Mouse (Mus musculus) inflammation-experienced regulatory T-cells, adult 6 months (primary cell): ENCODE measurements around the gene Tex2. TPM values are rescaled to one million over a fixed set of nuclear protein-coding genes. Genes with fewer than 3 reads are reported as not detected.
"Not testable (repeated sequence)": the region's sequence is repeated elsewhere in the genome, so short reads cannot be mapped to it uniquely, and the experiment has no call there.

Experiments
- ATAC-seq: one replicate; pipeline ENCODE4 v1.8.0; 2017
- polyA plus RNA-seq, 3 experiments: library from polyadenylated mRNA; unstranded; fragments of 100-300 nt; shearing (Covaris generic); gene quantifications; one replicate each; pipeline ENCODE4 v1.2.1; 2017

The Tex2 gene
- polyA plus RNA-seq, 3 experiments from 2014 or later, result 19.4 to 24.0 (median 23.4) TPM

DNA sequence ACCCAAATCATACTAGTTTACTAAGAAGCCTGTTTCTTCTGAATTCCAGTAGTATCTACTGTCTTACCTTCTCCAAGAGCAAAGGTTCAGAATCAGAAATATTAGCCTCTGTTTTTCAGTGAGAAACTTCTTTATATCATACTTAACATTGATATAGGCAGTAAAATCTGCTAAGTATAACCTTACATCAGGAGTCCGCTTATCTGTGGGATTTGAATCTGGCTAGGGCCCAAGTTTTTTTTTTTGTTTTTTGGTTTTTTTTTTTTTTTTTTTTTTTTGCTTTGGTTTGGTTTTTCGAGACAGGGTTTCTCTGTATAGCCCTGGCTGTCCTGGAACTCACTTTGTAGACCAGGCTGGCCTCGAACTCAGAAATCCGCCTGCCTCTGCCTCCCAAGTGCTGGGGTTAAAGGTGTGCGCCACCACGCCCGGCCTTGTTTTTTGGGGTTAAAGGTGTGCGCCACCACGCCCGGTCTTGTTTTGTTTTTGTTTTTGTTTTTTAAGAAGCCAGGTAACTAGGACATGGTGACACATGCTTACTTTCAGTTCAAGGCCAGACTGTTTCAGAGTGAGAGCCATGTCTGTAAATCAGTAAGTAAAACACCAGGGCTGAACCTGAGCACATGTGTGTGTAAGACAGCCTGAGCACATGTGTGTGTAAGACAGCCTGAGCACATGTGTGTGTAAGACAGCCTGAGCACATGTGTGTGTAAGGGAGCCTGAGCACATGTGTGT lies 35.4 kb downstream of the Tex2 start:
- ATAC-seq, result not testable (repeated sequence)

DNA sequence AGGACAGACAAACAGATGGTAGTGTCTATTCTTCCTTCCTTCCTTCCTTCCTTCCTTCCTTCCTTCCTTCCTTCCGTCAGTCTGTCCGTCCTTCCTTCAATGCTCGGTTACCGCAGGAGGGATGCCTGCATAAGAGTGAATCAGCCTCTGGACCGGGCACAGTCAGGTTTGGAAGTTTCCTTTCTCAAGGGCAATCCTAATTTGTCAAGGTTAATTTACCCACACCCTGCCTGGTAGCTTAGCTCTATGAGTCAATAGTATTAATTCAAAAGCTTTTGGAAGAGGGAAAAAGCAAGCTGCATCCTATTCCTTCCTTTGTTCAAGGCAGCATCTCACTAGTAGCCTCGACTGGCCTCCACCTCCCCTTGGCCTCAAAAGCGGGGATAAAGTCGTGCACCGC lies 38.8 kb downstream of the Tex2 start:
- no peak for ATAC-seq

DNA sequence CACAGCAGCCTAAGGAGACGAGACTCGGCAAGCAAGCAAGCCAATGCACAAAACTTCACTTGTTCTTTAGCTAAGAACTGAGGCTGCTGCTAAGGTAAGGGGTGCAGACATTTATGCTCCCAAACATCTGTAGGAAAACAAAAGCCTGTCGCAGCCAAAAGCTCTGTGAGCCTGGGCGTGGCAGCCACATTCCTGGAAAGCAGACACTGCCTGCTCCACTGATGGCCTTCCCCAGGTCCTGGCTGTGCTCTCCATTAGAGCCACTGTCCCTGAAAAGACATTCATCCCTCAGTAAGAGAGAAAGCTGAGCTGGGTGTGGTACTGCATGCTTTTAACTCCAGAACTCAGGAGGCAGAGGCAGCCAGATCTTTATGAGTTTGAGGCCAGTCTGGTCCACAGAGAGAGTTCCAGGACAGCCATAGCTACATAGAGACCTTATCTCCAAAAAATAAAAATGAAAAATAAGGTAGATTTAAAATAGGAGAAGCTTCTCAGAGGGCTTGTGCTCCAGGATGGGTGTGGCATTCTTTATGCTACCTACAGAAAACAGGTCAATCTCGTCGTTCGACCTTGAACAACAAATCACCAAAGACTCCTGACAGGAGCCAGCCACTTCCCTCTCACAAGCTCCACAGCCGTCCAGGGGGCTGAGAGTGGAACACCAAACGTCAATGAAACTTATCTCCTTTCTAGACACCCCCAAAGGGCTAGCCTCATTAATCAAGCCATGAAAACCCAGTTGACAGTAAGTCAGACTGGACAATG lies 39.6 kb downstream of the Tex2 start:
- ATAC-seq, result no peak

DNA sequence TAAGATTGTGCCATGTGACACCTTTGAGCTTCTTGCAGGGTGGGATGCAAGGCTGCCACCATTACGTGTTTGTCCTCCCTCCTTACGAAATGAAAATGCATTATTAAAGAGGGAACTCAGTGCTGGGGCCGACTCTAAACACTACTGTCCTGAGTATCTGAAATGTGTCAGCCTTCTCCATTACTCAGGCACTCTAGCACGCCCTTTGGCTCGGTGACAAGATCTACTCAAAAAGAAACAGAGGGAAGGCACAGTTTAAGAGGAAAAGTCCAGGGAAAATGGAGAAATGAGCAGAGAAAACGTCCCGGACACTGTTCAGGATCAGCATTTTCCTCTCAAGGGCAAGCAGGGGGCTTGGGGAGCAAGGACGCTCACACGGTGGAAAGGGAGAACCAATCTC lies 40.3 kb downstream of the Tex2 start:
- ATAC-seq, result no peak

DNA sequence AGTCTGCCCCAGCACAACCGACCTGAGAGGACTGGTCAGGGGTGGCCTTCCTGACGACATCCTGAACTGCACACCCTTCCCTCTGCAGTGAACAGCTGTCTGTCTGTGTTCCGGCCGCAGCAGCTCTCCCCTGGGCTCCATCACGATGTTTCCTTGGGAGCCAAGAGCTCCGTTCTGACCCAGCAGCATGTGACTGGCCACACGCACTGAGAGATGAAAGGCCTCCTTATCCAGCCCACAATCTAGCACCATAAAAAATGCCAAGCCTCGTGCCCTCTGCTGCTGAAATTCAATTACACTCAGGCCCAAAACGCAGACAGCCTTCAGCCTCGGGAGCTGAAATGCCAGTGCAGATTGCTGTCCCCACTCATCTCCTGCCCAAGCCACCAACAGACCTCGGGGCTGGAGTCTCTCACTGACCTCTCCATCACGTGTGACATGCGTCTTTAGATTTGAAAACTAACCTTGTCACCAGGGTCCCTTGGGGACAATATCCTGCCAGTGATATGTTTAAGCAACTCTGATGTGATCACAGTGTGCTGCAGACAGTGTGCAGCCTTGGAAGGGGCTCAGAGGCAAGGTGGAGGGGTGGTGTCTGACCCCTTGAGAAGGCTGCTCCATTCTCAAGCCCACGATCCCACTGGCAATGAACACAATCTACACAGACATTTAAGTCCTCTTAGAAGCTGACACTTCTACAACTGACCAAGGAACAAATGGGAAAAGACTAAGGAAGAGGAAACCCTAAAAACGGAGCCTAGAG lies 41.0 kb downstream of the Tex2 start:
- ATAC-seq, result no peak

DNA sequence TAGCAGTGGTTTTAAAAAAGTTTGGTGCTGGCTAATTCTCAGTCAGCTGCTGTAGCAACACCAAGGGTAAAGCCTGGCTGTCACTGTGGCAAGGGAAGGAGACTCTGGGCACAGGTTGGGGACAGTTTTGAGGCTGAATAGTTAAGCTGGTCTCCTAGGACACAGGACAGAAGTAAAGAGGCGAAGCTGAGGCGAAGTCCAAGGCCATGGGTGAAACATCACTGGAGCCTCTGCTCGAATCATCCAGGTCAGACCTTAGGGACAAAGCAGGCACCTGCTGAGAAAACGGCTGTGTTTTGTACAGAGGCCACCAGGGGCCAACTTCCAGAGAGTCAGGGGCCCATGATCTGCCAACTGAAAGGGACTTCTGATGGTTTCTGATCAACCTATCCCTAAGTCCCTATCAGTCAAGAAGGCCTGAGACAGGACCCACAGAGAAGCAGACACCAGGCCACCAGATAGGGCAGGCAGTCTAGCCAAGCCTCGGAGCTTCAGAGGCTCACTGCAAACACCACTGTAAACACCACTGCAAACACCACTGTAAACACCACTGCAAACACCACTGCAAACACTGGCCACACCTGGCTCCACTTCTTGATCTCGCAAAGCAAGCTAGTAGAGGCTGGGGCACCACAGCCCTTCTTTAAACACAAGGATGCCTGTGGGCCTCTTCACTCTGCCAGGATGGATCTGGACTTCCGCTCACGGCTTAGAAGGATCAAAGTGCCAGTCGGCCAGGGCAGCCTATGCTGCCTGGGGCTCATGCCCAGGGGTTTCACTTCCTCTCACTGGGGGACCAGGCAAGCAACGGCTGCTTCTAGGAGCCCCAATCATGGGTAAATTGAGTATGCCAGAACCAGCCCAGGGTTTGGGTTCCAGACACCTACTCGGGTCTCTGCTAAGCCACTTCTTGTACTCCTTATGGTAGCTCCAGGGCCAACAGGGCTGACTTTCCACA lies 41.9 kb downstream of the Tex2 start:
- no peak for ATAC-seq

DNA sequence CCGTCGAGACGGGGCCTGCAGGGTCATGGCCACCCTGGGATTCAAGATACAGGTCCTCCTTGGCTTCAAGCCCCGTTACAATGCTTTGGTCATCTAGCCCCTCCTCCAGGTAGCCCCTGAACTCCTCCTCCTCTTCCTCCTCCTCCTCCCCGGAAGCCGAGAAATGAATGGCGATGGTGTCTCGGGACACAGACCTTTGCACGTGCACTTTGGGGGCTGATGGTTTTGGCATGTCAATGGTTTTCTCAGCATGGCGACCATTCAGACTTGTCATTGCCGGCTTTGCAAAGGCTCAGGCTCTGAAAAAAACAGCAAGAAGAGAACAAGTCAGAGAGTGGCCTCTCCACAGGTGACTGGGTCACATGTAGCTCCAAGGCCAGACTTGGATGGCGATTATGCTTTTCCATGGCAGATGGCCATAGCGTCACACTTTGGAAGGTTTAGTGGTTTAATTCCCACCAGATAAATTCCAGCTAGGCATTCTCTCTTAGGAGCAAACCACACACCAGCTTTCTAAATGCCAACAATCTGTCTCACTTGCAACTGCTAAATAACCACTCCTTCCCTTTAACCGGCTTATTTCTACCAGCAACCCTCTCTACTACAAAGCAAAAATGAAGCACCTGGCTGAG lies 44.8 kb downstream of the Tex2 start:
- ATAC-seq, result no peak

DNA sequence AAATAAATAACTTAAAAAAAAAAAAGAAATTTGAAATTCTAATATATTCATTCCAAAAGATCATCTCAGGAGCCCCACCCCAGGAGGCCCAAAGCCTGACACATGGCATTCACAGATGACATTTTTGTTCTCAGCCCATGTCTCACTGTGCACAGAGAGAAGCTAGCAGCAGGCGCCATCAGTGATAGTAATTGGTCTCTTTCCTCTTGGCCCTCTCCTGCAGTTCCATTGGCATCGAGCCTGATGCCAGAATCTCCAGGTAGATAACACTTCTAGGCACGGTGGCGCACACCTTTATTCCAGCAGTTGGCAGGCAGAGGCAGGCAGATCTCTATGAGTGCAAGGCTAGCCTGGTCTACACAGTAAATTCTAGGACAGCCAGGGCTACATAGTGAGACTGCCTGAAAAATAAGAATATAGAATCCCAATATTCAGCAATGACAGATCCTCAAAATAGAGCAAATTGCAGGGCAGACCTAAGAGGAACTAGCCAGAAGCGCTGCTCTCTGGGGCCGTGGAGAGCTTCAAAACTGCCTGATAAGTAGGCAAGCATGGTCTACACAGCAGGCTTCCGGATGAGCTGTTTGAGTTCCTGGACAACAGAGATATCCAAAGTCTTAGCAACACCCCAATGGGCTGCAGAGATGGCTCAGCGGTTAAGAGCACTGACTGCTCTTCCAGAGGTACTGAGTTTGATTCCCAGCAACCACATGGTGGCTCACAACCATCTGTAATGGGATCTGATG lies 47.0 kb downstream of the Tex2 start:
- ATAC-seq, result no peak

DNA sequence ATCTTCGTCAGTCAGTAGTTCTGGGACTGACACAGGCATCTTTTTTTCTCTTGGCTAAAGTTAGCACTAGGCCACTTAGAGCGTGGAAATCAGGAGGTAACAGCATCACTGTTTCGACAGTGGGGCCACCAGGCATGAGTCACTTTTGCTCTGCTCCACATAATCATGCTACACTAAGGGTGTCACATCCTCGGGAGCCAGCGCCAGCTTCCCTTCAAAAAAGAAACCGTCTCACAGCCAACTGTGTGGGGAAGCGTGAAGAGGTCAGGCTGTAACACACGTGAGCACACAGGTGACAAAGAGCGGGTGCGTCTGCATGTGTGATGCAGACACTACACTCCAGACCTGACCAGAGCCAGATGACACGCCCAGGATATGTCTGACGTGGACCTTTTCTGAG lies 49.0 kb downstream of the Tex2 start:
- ATAC-seq, result peak; percentile 64

DNA sequence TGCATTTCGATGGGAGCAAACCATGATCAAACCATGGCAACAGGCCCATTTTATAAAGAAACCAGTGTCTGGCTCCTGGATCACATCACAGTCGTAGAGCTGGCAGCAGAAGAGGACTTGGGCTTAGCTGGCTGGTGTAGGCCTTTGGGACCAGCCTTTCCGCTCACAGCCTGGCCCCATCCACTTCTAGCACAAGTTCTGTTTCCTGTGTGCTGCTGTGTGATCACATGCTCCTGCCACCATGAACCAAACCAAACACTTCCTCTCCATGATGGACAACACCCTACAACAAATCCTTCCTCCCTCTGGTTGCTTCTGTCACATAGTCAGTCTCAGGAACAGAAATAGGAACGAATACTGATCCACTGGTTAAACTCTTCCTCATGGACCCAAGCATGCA lies 50.5 kb downstream of the Tex2 start:
- ATAC-seq, result no peak

DNA sequence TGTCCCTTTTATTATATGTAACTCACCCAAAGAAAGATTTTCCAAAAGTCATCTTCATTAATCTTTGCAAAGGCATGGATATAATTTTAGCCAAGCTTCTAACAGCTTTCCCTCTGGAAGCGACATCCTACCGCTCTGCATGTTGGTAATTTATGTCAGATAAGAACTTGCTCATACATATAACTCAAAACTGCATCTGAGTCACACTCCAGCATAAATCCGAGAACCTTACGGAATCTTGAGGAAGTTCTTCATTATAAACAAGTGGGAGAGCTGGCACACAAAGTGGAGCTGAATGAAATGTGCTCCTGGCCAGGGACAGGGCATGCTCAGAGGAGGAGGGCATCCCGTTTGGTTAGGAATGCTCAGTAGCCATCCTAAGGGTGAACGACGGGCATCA lies 53.5 kb downstream of the Tex2 start:
- ATAC-seq, result no peak

DNA sequence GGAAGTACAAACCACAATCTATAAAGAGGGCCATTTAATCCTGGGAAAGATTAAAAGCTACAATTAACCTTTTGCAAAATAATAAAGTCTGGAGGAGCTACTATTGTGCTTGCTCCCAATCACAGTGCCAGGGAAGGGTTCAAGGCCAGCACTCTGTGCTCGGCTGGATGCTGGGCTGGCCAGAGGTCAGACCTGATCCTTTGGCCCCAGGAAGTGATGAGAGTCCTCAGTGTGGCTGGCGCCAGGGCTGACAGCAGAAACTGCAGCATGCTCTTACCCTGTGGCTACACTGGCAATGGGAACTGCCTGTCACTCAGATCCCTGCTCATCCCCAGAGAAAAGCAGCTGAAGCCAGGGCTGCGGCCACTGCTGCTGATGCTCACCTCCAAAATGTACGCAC lies 55.2 kb downstream of the Tex2 start:
- ATAC-seq, result no peak

DNA sequence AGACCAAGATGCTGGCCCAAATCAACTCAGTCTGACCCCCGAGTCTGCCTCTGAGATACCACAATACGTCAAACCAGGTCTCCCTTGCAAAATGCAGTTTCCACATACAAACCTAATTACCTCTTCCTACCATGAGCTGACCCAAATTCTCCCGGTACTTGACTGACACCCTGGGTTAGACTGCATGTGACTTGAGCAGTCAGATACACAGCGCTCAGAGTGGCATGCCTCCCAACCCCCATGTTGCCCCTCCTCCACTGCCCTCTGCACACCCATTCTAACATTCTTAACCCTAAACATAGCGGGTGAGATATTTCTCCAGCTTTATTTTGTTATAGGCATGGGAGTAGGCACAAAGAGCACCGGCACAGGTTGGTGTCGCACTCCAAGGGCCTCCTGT lies 55.8 kb downstream of the Tex2 start:
- no peak for ATAC-seq

DNA sequence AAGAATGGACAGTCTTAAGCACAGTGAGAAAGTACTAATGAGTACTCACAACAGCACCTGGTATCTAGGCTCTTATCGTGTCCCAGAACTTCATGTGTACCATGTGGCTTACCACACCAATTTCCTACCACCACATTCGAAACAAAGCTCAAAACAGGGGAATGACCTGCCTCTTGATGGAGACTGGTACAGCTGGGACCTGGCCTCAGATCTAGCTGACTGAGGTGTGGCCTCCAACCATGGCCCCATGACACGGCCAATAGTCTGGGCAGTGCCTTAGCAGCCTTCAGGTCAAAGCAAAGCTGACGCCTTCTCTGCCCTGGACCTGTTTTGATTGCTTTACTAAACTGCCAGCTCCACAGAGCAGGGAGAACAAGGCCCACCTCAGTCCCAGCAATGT lies 56.5 kb downstream of the Tex2 start:
- no peak for ATAC-seq

DNA sequence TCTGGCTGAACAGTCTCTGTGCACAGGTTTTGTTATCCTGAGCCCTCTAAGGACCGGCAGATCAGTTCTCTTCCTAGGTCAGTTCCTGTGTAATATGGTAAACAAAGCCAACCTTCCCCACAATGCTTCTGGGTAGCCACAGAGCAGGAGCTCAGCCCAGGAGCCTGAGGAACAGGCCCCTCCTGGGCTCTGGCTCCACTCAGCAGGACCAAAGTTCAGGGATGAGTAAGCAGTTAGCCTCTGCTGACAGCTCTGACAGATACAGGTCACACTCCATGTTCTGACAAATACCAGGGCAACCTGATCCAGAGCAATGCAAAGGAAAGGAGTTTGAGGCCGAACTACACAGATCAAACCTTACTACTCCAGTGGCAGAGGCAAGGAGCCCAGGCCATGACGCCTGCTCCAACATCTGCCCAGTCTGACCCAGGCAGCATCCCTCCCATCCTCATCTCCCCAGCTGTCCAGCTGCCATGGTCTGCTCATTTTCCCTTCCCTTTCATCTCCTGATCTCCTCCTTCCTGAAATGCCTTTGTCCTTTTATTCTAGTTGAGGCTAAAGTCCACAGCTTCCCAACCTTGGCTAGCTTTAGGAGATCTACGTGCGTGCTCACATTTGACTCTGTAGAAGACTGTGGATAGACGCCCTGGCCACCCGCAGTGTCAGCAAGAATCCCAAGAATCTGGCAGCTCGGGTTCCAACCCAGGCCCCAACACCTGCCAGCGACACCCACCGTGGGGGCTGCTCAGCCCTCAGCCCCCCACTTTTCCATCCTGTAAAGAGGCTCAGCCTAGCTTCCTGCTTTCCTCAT lies 57.2 kb downstream of the Tex2 start:
- no peak for ATAC-seq

DNA sequence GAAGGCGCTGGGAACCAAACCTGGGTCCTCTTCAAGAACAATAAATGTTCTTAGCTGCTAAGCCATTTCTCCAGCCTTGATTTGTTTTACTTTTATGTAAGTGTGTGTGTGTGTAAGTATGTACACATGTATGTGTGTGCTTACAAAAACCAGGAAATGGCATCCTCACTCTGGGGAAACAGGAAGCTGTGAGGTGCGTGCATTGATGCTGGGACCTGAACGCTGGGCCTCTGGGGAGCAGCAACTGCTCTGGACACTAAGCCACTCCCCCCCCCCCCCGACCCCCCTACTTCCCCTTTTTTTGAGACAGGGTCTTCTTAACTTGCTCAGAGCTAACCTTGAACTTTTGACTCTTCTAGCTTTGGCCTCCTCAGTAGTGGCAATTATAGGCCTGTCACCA lies 62.8 kb downstream of the Tex2 start:
- no peak for ATAC-seq

DNA sequence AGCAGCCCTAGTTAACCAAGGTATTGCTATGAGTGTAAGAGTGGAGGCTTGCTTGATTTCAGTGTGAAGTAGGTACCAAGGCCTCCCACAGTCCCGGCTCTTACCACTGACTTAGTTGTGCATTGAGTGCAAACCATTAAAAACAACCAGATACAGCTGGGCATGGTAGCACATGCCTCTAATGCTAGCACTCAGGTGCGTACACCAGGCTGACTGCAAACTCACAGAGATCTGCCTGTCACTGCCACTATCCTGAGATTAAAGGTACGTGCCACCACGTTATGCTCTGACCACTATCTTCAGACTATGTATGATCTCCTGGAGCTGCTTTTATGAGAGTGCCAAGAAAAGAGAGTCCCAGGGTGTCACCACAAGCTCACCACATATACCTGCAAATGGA lies 67.1 kb downstream of the Tex2 start:
- ATAC-seq, result no peak

DNA sequence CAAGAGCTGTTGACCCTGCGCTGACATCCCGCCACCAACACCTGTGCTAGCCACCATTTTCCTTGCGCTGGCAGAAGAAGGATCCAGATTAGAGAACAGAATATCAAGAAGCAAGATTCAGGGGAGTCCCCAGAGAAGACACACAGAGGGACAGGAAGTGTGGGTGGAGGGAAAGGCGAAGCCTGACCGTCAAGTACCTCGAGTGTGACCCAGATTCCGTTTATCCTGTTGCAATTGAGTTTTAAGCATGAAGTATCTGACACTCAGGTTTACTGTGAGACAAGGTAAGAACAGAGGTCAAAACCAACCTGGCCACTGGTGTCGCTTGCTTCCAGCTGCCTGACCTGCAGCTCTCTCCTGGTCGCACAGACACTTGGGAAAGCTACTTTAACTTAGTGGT lies 68.3 kb downstream of the Tex2 start:
- peak; percentile 82 for ATAC-seq

DNA sequence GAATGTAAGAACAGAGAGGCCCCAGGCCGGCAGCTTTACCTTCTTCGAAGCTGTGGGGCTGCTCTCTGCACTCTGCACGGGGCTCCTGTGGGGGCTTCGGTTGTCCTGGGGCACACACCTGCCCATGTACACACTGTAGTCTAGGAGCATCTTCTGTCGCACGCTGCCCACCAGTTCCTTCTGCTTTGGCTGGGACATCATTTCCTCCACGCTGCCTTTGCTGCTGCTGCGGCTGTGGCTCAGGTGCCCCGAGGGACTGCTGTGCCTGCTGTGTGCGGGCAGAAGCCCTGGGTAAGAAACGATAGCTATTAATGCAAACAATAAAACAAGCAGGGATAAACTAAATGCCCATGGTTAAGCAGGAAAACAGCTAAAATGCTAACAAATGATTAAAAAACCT lies 69.1 kb downstream of the Tex2 start:
- no peak for ATAC-seq

DNA sequence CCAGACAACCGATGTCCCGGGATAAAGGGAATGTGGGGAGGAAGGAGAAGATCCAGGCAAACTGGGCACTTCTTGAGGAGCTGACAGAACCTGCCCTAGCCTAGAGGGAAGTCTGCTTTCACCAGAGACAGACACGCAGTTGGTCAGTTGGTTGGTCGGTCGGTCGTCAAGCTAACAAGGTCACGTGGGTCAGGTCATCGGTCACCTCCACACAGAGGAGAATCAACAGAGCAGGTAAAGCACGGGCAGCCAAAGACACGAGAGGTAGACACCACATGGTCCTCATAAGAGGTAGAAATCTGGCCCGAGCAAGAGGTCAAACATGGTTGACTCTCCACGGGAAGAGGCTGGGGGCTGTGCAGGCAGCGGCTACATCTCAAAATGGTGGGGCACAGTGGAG lies 70.2 kb downstream of the Tex2 start:
- ATAC-seq, result no peak
